Mouse (Mus musculus): ENCODE results near the gene Stx6.

Stx6 gene

GRCm38 (mm10) chr1:155207859-155208258, 49.3 kb downstream of the Stx6 start:
- no peak for DNase-seq (ENCODE audit: low spot score)

- no peak for DNase-seq (ENCODE audit: low spot score)
These were observed 51.7 kb downstream of the Stx6 start for GRCm38 (mm10) chr1:155210011-155210763.

- DNase-seq (ENCODE audit: low spot score): no peak
These were observed 52.5 kb downstream of the Stx6 start for GRCm38 (mm10) chr1:155211017-155211416.

GRCm38 (mm10) chr1:155212081-155212480, 53.6 kb downstream of the Stx6 start:
- no peak for DNase-seq (ENCODE audit: low spot score)

- DNase-seq (ENCODE audit: low spot score): peak; percentile 66
These were observed 54.0 kb downstream of the Stx6 start for GRCm38 (mm10) chr1:155212493-155212892.

GRCm38 (mm10) chr1:155212936-155213774, 54.6 kb downstream of the Stx6 start:
- DNase-seq (ENCODE audit: low spot score): no peak

- no peak for DNase-seq (ENCODE audit: low spot score)
These were observed 55.4 kb downstream of the Stx6 start for GRCm38 (mm10) chr1:155213912-155214311.

GRCm38 (mm10) chr1:155215066-155215764, 56.7 kb downstream of the Stx6 start:
- peak; percentile 75 for DNase-seq (ENCODE audit: low spot score)

GRCm38 (mm10) chr1:155216313-155216712, 57.8 kb downstream of the Stx6 start:
- DNase-seq (ENCODE audit: low spot score): no peak

- no peak for DNase-seq (ENCODE audit: low spot score)
These were observed 58.3 kb downstream of the Stx6 start for GRCm38 (mm10) chr1:155216844-155217243.

GRCm38 (mm10) chr1:155217865-155218541, 59.5 kb downstream of the Stx6 start:
- DNase-seq (ENCODE audit: low spot score): peak; percentile 65

- DNase-seq (ENCODE audit: low spot score): no peak
These were observed 60.4 kb downstream of the Stx6 start for GRCm38 (mm10) chr1:155218924-155219323.

- no peak for DNase-seq (ENCODE audit: low spot score)
These were observed 63.7 kb downstream of the Stx6 start for GRCm38 (mm10) chr1:155222101-155222669.

GRCm38 (mm10) chr1:155223036-155223435, 64.5 kb downstream of the Stx6 start:
- DNase-seq (ENCODE audit: low spot score): no peak

- peak; percentile 75 for DNase-seq (ENCODE audit: low spot score)
These were observed 65.5 kb downstream of the Stx6 start for GRCm38 (mm10) chr1:155223849-155224554.

GRCm38 (mm10) chr1:155229464-155230411, 71.2 kb downstream of the Stx6 start:
- DNase-seq (ENCODE audit: low spot score): no peak

GRCm38 (mm10) chr1:155232385-155232784, 73.9 kb downstream of the Stx6 start:
- DNase-seq (ENCODE audit: low spot score): no peak

- DNase-seq (ENCODE audit: low spot score): no peak
These were observed 74.3 kb downstream of the Stx6 start for GRCm38 (mm10) chr1:155232786-155233185.

GRCm38 (mm10) chr1:155233378-155233777, 74.9 kb downstream of the Stx6 start:
- no peak for DNase-seq (ENCODE audit: low spot score)

Measured in layer of hippocampus, adult 11-12 months (tissue).